Mouse (Mus musculus) kidney, postnatal 25 days (tissue): ENCODE measurements around the gene Kcnn1.
A peak's percentile ranks its signal among the peaks of the same experiment; 100 is the strongest.

ENCODE experiments used
- DNase-seq, 2 experiments: peaks; one replicate each; pipeline ENCODE4 v3.0.0; 2021; ENCODE audit warnings: mixed read lengths in 2 of 2

The Kcnn1 gene

GRCm38 (mm10) chr8:70892896-70893655 is 30.0 kb upstream of the Kcnn1 start:
- no peak for DNase-seq

- no peak for DNase-seq
Observed at GRCm38 (mm10) chr8:70892022-70892895, 29.2 kb upstream of the Kcnn1 start, which contains the start of gene Slc5a5. TSS of gene Slc5a5 (minus strand) at chr8:70892757.

GRCm38 (mm10) chr8:70891356-70891755 is 28.3 kb upstream of the Kcnn1 start:
- DNase-seq: peak; percentile 72 to 84

GRCm38 (mm10) chr8:70890656-70891055 is 27.6 kb upstream of the Kcnn1 start:
- peak in 1 of 2 experiments; percentile 30 for DNase-seq

GRCm38 (mm10) chr8:70887669-70888068 is 24.6 kb upstream of the Kcnn1 start:
- DNase-seq: no peak

GRCm38 (mm10) chr8:70885612-70886011 is 22.6 kb upstream of the Kcnn1 start:
- no peak for DNase-seq

GRCm38 (mm10) chr8:70884683-70885082 is 21.6 kb upstream of the Kcnn1 start:
- no peak for DNase-seq

GRCm38 (mm10) chr8:70884186-70884585 is 21.1 kb upstream of the Kcnn1 start:
- no peak for DNase-seq

- peak in 1 of 2 experiments; percentile 35 for DNase-seq
Observed at GRCm38 (mm10) chr8:70880546-70880945, 17.5 kb upstream of the Kcnn1 start.

GRCm38 (mm10) chr8:70880126-70880525 is 17.1 kb upstream of the Kcnn1 start:
- DNase-seq: peak; percentile 49 to 67

- DNase-seq: no peak
Observed at GRCm38 (mm10) chr8:70879500-70879899, 16.4 kb upstream of the Kcnn1 start.

GRCm38 (mm10) chr8:70878178-70878577 is 15.1 kb upstream of the Kcnn1 start:
- DNase-seq: no peak

GRCm38 (mm10) chr8:70876382-70876781 is 13.3 kb upstream of the Kcnn1 start:
- no peak for DNase-seq

GRCm38 (mm10) chr8:70874441-70874840 is 11.4 kb upstream of the Kcnn1 start:
- DNase-seq: no peak

GRCm38 (mm10) chr8:70873364-70873985 is 10.4 kb upstream of the Kcnn1 start, which contains the start of gene Ccdc124:
TSS of gene Ccdc124 (minus strand) at chr8:70873935.
- peak; percentile 96 for DNase-seq

- no peak for DNase-seq
Observed at GRCm38 (mm10) chr8:70872643-70873363, 9.7 kb upstream of the Kcnn1 start.

GRCm38 (mm10) chr8:70871195-70871807 is 8.2 kb upstream of the Kcnn1 start:
- no peak for DNase-seq

- DNase-seq: peak; percentile 87 to 89
Observed at GRCm38 (mm10) chr8:70869601-70870041, 6.6 kb upstream of the Kcnn1 start.

- DNase-seq: no peak
Observed at GRCm38 (mm10) chr8:70869199-70869571, 6.1 kb upstream of the Kcnn1 start.

- peak; percentile 83 to 88 for DNase-seq
Observed at GRCm38 (mm10) chr8:70868559-70869198, 5.6 kb upstream of the Kcnn1 start.

GRCm38 (mm10) chr8:70866566-70866965 is 3.5 kb upstream of the Kcnn1 start:
- no peak for DNase-seq
